Mouse (Mus musculus) thymus, postnatal 4 days (tissue): ENCODE measurements around the gene Suco.

Experiments used
- DNase-seq: peaks from one replicate; pipeline ENCODE4 v3.0.0; 2021

Suco gene

DNA sequence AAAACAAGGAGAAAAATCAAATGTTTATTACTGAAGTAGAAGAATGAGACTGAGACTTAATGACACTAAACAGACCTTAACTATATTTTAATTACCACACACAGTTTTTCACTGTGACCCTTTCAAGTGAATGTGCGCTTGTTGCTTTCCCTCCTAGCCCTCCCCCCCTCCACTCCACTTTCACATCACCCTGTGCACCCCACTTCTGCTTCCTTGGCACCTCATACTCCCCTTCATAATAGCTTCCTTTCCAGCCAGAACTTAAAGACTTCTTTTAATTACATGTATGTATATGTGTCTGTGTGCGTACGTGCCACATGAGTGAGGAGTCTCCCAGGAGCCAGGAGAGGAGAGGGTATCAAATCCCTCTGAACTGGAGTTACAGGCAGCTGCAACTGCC lies 12.3 kb upstream of the Suco start:
- DNase-seq, result no peak

DNA sequence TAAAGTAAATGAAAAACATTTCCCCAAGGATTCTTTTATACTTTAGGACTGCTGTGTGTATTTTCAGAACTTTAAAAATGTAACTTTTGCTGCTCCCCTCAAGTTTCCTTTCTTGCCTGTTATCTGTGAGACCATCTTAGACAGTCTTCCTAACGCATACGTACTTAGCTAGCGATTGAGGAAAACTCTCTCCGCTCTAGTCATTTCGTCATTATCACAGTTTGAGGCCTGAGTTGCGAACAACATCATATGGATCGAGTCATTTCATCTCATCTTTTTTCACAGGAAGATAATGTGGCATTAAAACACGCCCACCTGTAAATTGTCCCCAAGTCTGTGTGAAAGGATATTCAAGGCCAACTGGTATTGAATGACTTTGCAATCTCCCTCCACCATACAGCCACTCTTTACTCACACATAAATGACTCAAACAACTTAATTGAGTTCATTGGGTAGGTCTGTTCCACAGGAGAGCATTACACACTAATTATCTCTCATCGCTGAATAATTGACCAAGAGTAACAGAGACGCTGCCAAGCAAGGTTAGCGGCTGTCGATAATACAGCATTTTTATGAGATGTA lies 11.3 kb upstream of the Suco start:
- no peak for DNase-seq

DNA sequence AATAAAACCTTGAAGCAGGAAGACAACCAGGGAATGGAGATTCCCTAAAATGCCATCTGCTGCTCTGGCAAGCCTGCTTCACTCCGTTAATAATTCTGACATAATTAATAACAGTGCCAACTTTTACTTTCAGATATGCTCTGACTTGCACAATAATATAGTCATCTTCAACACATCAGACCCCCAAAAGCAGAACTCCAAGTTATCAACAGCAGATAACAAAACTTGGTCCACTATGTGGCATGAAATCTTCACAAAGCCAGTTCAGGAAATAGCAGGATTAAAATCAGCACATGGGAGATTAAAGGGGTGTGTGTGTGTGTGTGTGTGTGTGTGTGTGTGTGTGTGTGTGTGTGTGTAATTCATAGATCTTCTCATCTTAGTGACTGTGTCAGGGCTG lies 9.3 kb upstream of the Suco start:
- no peak for DNase-seq

DNA sequence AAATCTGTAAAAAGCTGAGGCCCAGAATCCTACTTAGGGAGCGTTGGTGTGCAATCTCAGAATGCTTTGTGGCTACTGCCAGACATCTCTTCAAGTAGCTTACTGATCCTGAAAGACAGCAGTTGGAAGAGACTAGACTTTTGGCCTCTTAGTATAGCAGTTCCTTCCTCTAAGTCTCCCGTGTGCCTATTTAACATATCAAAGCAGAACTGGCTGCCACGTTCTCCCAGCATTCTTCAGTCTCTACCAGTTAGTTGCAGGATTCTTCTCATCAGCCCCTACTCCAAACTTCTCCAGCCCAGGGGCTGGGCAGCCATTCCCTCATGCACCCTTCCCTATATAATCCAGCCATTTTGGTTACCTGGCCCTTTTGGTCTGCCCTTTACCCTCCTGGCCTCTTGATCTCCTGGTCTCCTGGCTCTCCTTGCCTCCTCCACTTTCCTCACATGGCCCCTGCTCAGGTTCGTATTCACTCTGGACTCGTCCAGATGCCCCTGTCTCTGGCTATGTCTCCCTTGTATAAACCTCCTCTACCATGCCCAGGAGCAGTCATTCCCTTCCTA lies 1.2 kb upstream of the Suco start:
- DNase-seq, result peak; percentile 17

DNA sequence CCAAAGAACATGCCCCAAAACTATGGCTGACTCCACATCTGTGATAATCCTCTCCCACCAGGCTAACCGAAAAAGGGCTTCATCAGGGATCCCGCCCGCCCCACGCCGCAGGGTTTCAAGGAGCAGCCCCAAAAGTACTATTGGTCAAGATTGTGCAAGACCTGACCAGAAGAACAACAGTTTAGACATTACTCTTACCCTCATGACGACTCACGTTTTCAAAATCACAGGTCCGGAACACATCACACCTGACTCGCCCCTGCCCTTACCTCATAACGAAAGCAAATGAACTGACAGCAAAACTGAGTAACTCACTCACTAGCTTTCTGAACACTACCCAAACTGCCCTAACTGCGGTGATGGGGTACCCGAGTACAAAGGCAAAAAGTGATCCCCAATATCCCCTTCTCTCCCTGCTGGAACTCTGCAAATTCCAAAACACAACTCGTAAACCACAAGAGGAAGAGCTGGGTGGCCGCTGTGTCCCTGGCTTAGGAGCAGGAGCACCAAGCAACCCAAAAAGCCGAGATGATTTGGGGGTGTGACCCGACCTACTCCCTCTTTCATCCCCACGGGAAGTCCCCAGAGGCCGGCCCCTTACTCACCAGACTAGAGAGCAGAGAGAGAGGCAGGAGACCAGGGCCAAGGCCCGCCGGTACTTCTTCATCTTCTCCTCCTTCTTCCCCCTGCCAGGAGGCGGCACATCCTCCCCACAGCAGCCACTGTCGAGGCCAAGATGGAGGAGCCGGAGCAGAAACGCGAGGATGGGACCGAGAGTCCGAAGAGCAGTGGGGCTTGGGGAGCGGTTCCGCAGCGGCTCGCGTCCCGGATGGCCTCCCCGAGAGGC lies 553 bp downstream of the Suco start:
- DNase-seq, result no peak

DNA sequence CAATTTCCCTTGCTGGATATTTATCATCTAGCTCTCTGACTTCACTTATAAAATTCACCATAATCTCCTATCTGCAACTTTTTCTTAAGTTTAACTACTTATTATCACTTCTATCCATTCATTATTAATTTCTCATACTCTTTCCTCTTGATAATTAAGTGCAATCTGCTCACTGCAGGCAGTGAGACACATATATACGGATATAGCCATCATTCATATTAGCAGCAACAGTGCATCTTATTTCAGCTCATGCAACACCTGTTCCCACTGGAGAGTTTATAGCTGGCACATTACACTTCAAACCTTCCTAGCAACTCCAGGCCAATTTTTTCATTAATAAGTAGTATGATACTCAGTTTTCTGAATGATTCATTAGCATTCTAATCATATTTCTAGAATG lies 7.1 kb downstream of the Suco start:
- DNase-seq, result no peak

DNA sequence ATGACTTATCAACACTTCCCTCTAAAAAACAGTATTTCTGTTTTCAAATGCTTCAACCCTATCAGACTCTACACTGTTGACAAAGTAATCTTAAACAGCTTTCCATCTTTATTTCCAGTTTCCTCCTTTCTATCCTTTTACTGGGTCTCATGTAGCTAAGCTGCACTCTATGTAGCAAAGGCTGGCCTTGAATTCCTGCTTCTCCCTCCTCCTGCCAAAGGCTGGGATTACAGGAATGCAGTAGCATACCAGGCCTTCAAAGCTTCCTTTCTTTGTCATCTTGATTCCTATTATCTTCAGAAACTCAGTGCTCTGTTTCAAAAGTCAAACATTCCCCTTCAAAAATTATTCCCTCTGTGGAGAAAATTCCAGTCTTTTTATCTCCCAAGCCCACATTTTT lies 8.1 kb downstream of the Suco start:
- DNase-seq, result no peak

DNA sequence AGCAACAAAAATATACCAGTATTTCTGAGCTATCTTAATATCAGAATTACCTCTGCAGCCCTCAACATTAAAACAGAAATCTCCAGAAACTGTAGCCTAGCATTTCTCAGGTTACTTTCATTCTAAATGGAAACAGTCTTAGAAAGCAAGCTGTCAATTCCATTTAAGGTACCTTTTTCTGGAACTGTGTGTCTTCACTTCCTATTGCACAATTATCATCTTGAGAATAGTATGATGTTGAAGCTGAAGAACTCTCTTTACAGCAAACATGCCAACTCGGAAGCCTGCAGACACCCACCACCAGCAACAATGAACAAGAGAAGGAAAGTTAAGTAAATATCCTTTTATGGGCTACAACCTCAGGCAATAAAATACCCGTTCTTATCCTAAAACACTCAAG lies 12.7 kb downstream of the Suco start:
- no peak for DNase-seq

DNA sequence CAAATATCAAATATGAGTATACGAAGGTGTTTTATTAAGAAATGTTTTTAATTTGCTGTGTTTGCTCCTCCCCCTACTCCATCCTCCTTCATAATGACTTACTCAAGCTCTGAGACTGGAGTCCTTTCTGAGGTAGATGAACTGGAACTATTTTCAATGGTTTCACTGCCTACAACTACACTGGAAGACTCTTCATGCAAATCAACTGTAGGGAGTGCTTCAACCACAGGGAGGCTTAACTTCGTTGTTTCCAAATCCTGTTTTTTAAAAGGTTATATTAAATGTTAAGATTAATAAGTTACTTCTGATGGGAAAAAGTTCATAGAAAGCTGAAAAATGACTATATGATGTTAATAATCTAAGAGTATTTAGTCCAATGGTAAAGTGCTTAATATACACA lies 17.2 kb downstream of the Suco start:
- no peak for DNase-seq

DNA sequence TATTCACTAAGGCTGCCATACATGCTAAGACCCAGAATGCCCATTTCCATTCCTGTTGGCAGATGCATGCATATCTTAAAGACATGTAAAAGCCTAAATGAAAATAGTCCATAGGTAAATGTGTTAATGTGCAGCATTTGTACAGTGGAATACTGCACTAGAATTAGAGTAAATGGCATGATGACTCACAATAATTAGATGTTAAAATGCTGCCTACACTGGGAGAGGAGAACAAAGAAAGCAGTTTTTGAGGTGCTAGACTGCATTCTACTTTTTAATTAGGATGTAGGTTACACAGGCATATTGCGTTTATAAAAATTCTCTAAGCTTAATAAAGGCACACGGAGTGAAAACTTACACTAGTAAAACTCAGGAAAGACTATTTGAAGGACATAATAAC lies 49.8 kb downstream of the Suco start:
- no peak for DNase-seq

DNA sequence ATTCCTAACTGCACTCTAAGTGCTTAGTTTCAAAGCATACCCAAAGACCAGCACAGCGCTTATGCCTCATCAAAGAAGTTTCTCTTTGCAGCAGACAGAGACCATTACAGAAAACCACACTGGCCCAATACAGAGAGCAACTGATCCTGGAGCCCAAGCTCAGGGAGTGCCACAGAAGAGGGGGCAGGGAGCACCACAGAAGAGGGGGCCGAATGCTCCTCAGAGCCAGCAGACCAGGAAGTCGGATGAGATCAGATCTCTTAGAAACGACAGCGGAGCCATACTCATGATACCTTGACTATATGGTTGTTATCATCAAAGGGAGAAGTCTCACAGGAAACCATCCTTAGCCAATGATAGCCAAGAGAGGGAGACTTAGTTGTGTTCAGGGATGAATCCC lies 67.1 kb downstream of the Suco start:
- peak; percentile 33 for DNase-seq

DNA sequence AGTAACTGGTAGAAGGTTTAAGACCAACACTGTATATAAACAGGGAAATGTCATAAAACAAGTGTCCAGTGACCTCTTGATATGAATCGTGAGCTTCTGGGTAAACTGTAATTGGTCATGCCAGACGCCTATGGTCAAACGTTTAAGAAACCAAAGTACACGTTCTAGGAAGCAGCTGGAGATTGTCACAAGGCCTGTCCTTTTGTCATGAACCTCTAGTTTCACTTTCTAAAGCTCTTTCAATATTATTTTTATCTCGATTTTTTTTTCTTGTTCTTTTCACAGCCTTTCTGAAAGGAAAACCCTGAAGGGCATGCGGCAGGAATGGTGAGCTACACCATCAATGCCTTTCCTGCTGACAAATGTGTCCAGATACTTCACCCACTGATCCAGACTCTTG lies 67.5 kb downstream of the Suco start:
- no peak for DNase-seq

DNA sequence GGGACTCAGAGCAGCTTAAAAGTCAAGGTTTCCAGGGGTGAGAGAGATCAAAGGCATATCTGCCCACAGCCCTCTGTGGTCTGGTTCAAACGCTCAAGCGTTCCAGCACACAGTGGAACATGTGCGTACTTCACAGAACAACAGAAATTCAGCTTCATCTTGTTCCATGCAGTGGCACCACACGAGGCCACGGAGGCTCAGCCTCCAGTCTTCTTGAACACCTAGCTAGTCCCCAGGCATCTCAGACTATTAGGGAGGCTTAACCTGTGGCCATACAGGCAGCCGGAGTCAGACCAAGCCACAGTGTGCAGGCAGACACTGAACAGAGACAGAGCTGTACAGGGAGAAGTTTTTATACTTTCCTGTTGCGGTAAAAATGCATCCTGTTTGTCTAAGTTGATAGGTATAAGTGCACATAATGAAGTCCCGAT lies 71.9 kb downstream of the Suco start:
- peak; percentile 50 for DNase-seq

DNA sequence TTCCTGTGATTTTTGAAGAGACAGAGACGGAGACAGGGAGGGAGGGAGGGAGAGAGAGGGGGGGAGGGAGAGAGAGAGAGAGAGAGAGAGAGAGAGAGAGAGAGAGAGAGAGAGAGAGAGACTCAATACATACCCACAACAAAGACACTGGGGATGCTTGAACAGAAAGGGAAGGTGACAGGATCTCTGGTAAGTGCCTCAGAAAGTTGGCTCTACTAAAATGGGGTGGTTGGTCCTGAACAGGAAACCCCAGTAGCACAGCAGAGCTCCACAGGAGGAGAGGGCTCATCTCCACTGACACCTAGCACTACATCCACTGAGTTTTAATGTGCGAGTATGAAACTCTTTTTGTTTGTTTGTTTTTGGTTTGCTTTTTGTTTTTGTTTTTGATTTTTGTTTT lies 75.2 kb downstream of the Suco start:
- no peak for DNase-seq

DNA sequence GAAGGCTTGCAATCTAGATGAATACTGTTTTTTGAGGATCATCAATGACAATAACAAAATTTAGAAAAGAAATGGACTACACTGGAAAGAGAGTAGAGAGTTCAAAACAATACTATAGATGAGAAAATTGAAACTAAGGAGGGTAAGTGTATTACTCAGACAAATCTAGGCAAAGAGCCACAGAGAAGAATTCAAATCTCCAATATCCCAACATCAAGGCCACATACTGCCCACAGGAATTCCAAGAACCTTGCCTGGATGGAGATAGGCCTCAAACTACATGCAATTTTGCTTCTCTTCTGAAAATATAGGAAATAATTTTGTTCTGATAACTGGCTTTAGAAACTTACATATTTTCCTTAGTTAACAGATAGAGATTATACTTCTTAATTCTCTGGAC lies 76.2 kb downstream of the Suco start:
- no peak for DNase-seq

DNA sequence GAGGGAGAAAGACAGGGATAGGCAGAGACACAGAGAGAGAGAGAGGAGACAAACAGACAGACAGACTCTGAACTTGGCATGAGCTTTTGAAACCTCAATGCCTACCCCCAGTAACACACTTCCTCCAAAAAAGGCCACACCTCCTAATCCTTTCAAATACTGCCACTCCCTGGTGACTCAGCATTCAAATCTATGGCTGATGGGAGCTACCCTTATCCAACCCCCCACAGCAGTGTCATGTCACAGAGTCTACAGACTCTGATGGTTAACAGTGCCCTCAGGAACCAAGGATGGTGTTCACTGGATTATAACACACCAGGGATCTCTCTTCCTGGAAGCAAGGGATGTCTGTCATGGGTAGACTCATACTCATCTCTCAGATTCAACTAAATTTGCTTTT lies 76.7 kb downstream of the Suco start:
- no peak for DNase-seq

DNA sequence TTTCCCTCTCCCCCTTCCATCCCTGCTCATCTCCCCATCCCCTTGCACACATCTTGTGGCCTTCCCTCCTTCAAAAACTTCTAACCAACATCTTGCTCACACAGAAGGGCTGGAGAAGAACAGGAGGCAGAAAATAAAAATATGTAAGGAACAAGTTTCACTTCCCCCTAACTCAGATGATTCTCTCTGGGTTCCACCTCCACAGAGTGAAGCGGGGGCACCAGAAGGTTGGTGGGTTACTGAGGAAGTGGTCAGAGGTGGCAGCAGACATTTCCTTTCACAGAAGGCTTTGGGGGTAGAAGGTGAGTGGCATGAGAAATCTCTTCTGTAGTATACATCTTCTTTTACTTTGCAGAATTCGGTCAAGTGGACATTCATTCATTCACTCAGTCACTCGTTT lies 77.6 kb downstream of the Suco start:
- DNase-seq, result peak; percentile 37

DNA sequence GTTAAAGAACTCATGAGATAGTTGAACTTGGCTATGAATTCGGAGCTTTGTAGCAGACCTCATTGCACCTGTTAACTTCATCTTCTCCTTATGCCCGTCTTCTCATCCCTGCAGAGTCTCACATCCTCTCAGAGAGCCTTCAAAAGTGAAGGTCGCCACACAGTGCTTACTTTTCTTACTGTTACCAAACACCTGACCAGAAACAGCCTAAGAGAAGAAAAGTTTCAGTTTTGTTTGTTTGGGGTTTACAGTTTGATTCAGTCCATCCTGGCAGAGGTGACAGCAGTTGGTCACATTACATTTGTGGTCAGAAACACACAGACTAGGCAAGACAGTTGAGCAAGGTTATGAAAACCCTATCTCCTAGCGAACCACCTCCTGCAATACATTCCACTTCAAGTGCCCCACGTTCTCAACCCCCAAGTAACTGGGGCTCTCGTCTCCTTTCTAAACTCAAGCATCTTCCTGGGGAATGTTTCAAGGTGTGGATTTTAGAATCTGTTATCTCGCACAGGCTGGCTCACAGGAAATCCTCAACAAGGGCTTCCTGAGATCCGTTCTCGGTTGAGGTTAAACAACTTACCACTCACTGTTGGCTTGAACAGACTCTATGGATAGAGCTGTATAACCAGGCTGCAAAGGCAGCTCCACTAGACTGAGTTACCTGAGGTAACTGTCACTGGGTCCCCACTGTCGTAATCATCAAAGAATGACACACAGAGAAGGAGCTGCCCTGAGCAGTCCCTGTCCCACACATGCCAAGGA lies 81.9 kb downstream of the Suco start:
- DNase-seq, result no peak

DNA sequence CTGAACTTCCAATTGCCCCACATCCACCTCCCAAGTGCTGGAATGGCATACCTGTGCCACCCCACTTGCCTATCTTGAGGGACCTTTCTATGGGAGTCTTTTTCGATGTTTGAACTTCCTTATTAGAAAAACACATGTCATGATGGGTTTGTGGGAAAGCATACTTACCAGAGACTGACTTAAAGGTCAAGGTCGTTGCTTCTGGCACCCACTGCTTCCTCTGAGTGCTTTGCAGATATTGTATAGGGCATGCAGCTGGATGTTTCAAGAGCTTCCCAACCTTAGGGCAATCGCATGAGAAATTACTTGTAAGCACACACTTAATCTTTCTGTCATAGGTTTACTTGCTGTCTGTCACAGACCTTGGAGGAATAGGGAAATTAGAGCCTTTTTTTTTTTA lies 83.2 kb downstream of the Suco start:
- DNase-seq, result no peak

DNA sequence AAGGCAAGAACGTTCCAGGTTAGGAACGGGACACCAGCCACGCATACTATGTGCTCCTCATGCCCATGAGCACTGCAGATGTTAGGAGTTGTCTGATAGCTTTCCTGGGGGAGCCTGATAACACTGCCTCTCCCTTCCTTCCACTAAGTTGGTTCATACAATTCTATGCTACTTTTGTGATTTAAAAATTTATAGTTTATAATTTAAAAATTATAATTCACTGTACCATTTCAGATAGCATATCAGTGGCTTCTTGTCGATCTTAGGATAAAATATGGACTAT lies 83.9 kb downstream of the Suco start:
- DNase-seq, result no peak

DNA sequence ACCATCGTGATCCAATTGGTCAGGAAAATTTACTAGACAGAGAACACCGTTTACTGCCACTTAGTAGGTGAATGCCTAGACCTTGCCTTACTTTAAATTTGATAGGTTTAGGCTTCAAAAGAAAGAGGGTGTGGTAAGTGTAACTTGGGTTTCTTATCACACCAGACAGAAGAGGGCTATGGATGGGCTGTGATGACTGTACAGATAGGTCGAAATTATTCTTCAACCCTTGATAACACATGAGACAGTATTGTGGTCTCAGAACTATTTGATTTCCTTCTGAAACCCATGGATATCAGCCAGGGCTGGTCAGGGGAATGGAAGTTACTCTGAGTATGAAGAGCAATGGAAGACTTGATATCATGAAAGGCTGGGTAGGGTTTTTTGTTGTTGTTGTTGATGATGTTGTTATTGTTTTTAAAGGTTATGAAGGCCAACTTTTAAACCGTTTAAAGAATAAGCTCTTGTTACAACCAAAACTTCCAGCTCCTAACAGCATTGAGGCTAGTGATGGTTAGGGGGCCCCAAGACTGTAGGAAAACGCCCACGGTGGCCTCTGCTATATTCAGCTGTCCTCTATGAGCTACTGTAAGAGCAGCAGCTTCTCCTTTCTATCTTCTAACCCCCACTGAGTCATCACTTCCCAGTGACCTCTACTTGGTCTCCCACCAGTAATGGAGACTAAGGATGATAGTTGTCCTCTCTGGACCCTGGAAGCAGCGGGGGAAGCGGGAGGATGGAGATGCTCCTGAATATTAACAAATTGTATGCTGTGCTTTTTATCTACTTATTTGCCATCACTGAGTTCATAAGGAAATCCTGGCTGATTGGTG lies 84.4 kb downstream of the Suco start:
- no peak for DNase-seq

DNA sequence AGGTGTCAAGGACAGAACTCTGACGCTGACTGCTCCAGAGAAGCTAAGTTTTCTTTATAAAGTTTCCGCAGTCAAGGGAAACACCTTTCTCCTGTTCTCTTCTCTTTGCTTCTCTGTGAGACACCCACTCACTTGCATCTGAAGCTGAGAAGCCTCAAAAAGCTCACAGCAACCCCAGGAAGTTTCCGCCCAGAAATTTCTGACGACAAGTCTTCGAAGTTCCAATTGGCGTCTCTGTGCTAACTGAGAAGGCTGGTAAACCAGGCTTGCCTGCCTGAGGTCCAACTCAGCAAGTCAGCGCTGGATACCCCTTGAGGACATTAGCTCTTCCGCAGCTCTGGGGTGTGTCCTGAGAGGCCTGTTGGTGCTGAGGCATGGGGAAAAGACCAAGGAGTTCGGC lies 88.1 kb downstream of the Suco start, which contains the start of gene Fasl:
TSS of gene Fasl (minus strand) at position 157 of the 400 bp plus-strand sequence.
- DNase-seq, result peak; percentile 45

DNA sequence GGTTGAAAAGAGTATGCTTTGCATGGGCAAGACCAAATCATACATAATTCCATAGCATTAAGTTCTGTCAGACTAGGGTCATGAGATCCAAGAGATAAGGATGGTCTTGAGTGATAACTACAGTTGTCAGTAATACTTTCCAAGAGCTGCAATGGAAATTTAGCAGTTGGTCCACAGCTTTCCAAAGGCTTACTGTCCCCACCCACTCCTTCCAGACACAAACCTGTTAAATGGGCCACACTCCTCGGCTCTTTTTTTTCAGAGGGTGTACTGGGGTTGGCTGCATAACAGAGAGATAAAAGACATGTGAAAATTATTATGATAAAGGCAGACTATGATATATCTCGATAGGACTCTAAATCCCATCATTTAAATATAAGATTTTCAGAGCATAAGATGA lies 93.8 kb downstream of the Suco start:
- no peak for DNase-seq
